Mouse (Mus musculus) lung, postnatal 4 days (tissue): ENCODE results near the gene Ccdc127.

Source experiments
- DNase-seq, 2 experiments: peaks; one replicate each; pipeline ENCODE4 v3.0.0; 2021

Ccdc127 gene

DNA sequence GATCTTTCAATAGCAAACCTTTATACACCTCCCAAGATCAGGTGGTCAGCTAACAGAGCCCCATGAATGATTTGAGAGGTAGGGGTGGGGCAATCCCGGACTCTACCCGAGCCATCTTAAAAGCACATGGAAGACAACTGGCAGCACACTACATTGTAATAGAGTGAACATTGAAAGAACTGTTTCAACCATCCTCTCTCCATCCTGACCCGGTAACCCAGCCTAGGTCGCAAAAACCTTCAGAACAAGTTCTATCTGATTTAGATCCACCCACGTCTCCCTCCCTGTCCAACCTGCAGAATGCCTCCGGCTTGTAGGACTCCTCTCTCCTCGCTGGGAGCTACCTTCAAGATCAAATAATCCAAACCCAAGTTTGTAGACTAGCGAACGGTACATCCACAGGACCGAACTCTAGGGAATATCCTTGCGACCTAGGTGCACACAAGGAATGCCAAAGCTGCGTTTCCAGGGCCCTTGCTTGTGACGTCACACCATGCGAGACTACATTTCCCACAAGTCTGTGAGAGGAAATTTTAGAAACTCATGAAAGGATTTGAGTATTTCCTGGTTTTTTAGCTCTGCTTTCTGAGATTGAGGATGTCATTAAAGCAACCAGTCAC is 40.4 kb downstream of the Ccdc127 start, which contains the start of gene Zfp72:
Gene Zfp72 (minus strand): TSS at position 466 of the 620 bp plus-strand sequence.
- DNase-seq, result peak; percentile 64 to 79

DNA sequence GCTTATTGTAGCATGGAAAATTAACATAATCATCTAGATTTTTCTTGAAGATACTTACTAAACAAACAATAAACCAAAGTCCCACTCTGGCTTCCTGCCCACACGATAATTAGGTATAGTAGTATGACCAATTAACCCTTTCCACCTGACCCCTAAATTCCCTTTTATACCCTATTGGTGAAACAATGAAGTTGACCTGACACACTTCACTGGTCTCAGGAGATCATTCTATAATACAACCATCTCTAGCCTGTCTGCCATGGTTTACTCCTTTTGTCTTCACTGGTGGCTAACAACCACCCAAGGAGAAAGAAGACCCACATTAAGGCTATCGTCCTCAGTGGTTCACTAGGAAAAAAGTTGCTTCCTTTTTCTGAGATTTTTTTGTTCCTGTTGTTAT is 41.0 kb downstream of the Ccdc127 start:
- DNase-seq, result no peak

DNA sequence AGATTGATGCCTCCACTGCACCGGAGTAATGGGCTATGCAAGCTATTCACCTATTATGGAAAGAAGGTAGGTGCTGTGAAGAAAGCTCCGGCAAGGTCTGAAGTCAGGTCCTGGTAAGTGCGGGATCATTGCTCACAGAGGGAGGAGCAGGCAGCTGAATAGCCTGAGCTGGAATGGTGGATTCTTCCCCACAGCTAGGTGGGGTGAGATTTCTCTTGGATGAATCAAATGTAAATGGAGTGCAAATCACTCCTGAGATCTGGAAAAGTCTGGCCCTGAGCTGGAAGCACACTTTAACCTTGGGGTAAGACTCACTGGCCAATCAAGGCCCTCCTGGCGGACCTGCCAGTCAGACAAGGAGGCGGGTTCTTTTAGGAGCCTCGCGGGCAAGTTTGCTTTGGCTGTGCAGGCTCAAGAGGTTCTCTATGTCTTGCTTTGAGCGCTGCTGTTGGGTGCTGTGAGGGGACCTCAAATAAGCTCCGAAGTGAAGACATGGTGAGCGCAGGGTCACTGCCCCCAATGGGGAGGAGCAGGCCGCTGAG is 49.3 kb downstream of the Ccdc127 start, which contains the start of gene Ftl1-ps1:
Gene Ftl1-ps1 (plus strand): TSS at position 397 of the 542 bp plus-strand sequence.
- DNase-seq, result no peak
